In the genomic region with DNA sequence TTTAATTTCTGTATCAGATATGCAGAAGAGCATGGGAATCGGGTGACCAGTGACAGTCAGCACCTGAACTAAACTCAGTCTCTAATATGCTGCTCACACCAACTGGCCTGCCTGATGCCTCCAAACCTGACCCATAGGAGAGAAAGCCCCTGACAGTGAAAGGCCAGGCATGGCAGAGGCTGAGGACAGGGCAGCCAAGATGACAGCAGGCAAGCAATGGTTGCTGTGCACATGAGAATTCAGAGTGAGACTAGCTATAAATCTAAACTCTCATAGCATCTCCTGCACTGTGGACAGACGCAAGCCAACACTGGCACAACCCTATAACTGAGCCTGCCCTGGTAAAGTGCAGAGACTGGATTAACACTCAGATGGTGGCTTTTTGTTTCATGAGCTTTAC, we compare ENCODE assay signal across 20 mouse cellular contexts. TPM values are rescaled to one million over a fixed set of nuclear protein-coding genes. Genes with fewer than 3 reads are reported as not detected.
DNase-seq lines count a peak whose midpoint lies in the region; ATAC-seq lines count a peak whose summit lies in the region.
"Had no signal": no experiment of that assay in that cellular context is flagged by ENCODE, and none has a peak within 500 bp of the region (broad histone marks: within the 10 kb centered on the region; RNA-seq: fewer than 3 reads in every experiment).

No protein-coding gene starts in this region.

- H3K4me2 ChIP-seq in hindbrain, embryonic 13.5 days, result no peak overlapping the region
- H3K4me2 ChIP-seq: neural tube, embryonic 12.5 days had no signal

- WGBS in hindbrain, embryonic 13.5 days, result 90% methylated on average over 2 of the region's 2 CpGs
- 92% methylated on average over 2 of the region's 2 CpGs for WGBS in hindbrain, embryonic 10.5 days

- peaks cover 68% of the 10 kb centered on the region for H3K4me1 ChIP-seq in hindbrain, embryonic 13.5 days (replicated peaks)
- peaks cover 47% of the 10 kb centered on the region for H3K4me1 ChIP-seq in hindbrain, embryonic 10.5 days (replicated peaks)

- peak; percentile 45; the same call in 1 of the 2 replicates for ATAC-seq in cerebellum, adult (ENCODE audit: insufficient number of reproducible peaks, low FRiP score, low TSS enrichment)
- no peak for ATAC-seq in hindbrain, embryonic 13.5 days (ENCODE audit: low FRiP score)
- ATAC-seq: CD4-positive, CD25-positive, alpha-beta regulatory T cell, adult 4 months had no signal

- H3K9me3 ChIP-seq in hindbrain, embryonic 13.5 days, result no peaks in the 10 kb centered on the region
- no peaks in the 10 kb centered on the region for H3K9me3 ChIP-seq in hindbrain, embryonic 10.5 days
- H3K9me3 ChIP-seq: G1E; neural tube, embryonic 12.5 days had no signal

- no peak overlapping the region for H3K4me3 ChIP-seq in hindbrain, embryonic 13.5 days
- no peak overlapping the region for H3K4me3 ChIP-seq in hindbrain, embryonic 10.5 days
- H3K4me3 ChIP-seq: neural tube, embryonic 12.5 days had no signal

- DNase-seq in cerebellum, postnatal 4 days (ENCODE audit: low spot score in 2 of 2), result no peak
- no peak for DNase-seq in hindbrain, embryonic 10.5 days (ENCODE audit: low spot score)
- peak; percentile 7 for DNase-seq in thymus, postnatal 25 days
- no peak for DNase-seq in thymus, postnatal 0 days (ENCODE audit: low spot score)
- DNase-seq in heart, adult 9 months (ENCODE audit: low spot score in 2 of 2), result no peak
- no peak for DNase-seq in layer of hippocampus, postnatal 10 days (ENCODE audit: low spot score in 2 of 2)
- DNase-seq: gastrocnemius, postnatal 10 days; heart, adult 18-20 months; kidney, adult 8-10 months; kidney, postnatal 25 days; layer of hippocampus, adult 9-11 months; lung, adult 18-20 months; right cerebral cortex, postnatal 14 days; thymus, postnatal 14 days had no signal

- H3K27me3 ChIP-seq in hindbrain, embryonic 13.5 days, result no peaks in the 10 kb centered on the region
- no peaks in the 10 kb centered on the region for H3K27me3 ChIP-seq in hindbrain, embryonic 10.5 days (ENCODE audit: insufficient read depth, poor library complexity, severe bottlenecking)
- H3K27me3 ChIP-seq: neural tube, embryonic 12.5 days had no signal

- no peaks in the 10 kb centered on the region for H3K36me3 ChIP-seq in hindbrain, embryonic 13.5 days
- H3K36me3 ChIP-seq in hindbrain, embryonic 10.5 days, result peaks cover 7% of the 10 kb centered on the region
- H3K36me3 ChIP-seq: neural tube, embryonic 12.5 days had no signal

- H3K27ac ChIP-seq in hindbrain, embryonic 13.5 days, result no peak overlapping the region
- H3K27ac ChIP-seq in hindbrain, embryonic 10.5 days, result no peak overlapping the region
- H3K27ac ChIP-seq: macrophage; neural tube, embryonic 12.5 days had no signal

- peak overlapping the region; percentile 35; the same call in 1 of the 2 replicates for H3K9ac ChIP-seq in hindbrain, embryonic 13.5 days

RNA-seq across cellular contexts. Expression of gene Phf2, which starts 20.6 kb away (rescaled TPM):
- polyA plus RNA-seq in hindbrain, embryonic 13.5 days (2015; fragmentation: Nextera tagmentation; extraction: Ambion mirVana), result 9.4 and 9.6 TPM in 2 replicates
- polyA plus RNA-seq in hindbrain, embryonic 10.5 days (2016; fragmentation: Nextera tagmentation; extraction: Ambion mirVana), result 6.9 and 8.7 TPM in 2 replicates
- polyA plus RNA-seq in thymus, postnatal 0 days (2015; fragmentation: Nextera tagmentation; extraction: Ambion mirVana), result 11.9 and 13.0 TPM in 2 replicates
- total RNA-seq in layer of hippocampus, postnatal 10 days (2021), result 10 to 100 TPM; 27.9 to 29.9 TPM
